Comparison of ENCODE assay signal across 8 mouse cellular contexts in the genomic region with DNA sequence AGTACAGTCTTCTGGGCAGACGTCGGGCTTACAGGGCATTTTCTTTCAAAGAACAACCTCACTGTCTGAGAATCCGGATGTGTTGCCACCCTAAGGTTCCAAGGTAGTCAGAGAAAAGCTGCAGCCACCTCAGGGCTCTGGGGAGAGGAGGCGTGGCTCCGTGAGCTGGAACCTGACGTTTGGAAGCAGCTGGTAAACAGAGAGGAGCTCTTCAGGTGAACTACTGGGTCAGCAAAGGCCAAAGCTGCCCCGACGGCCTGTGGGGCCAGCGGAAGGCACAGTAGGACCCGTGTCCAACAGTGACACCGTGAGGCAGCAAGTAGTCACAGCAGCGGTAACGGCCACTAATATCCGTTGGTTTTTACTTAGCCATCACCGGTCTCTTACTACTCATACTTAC. TPM values are rescaled to one million over a fixed set of nuclear protein-coding genes. Genes with fewer than 3 reads are reported as not detected.
DNase-seq lines count a peak whose midpoint lies in the region; ATAC-seq lines count a peak whose summit lies in the region.

No protein-coding gene starts in this region.

- H3K4me3 ChIP-seq in embryonic facial prominence, embryonic 10.5 days: no peak overlapping the region
- H3K4me3 ChIP-seq in hindbrain, embryonic 14.5 days (replicated peaks; ENCODE audit: low read length): no peak overlapping the region
- H3K4me3 ChIP-seq in liver, embryonic 13.5 days (replicated peaks): no peak overlapping the region
- H3K4me3 ChIP-seq in neural tube, embryonic 12.5 days: no peak overlapping the region

- H3K9ac ChIP-seq in hindbrain, embryonic 14.5 days: no peak overlapping the region
- H3K9ac ChIP-seq in liver, embryonic 13.5 days: no peak overlapping the region
- no peak overlapping the region for H3K9ac ChIP-seq in neural tube, embryonic 12.5 days

- no peak overlapping the region for H3K4me2 ChIP-seq in hindbrain, embryonic 14.5 days (replicated peaks)
- peak overlapping the region; percentile 23 for H3K4me2 ChIP-seq in liver, embryonic 13.5 days
- H3K4me2 ChIP-seq in neural tube, embryonic 12.5 days (replicated peaks): no peak overlapping the region

- no peak for ATAC-seq in hindbrain, embryonic 14.5 days (ENCODE audit: low FRiP score)
- ATAC-seq in liver, embryonic 13.5 days (ENCODE audit: low read depth): peak; percentile 34; the same call in 1 of the 2 replicates
- ATAC-seq in neural tube, embryonic 12.5 days (ENCODE audit: low FRiP score, low read depth): 0 out of 2 replicates have a peak, but pooled peaks have one; percentile 15

- WGBS in embryonic facial prominence, embryonic 10.5 days: 16% methylated on average over 15 of the region's 15 CpGs
- 18% methylated on average over 15 of the region's 15 CpGs for WGBS in hindbrain, embryonic 14.5 days
- WGBS in liver, embryonic 13.5 days (ENCODE audit: insufficient replicate concordance): 9% methylated on average over 15 of the region's 15 CpGs
- WGBS in neural tube, embryonic 12.5 days: 21% methylated on average over 15 of the region's 15 CpGs

- H3K27me3 ChIP-seq in embryonic facial prominence, embryonic 10.5 days (replicated peaks; ENCODE audit: low read depth, poor library complexity, severe bottlenecking): peaks cover 13% of the 10 kb centered on the region
- no peaks in the 10 kb centered on the region for H3K27me3 ChIP-seq in hindbrain, embryonic 14.5 days (ENCODE audit: control insufficient read depth, insufficient read depth, low read length)
- H3K27me3 ChIP-seq in liver, embryonic 13.5 days: 0 out of 2 replicates have a peak, but pooled peaks cover 2% of the 10 kb centered on the region
- no peaks in the 10 kb centered on the region for H3K27me3 ChIP-seq in neural tube, embryonic 12.5 days (replicated peaks)

- peaks cover 31% of the 10 kb centered on the region for H3K4me1 ChIP-seq in embryonic facial prominence, embryonic 10.5 days
- H3K4me1 ChIP-seq in hindbrain, embryonic 14.5 days (replicated peaks; ENCODE audit: control insufficient read depth, insufficient read depth, low read length): peaks cover 7% of the 10 kb centered on the region; the same call in 1 of the 2 replicates
- H3K4me1 ChIP-seq in liver, embryonic 13.5 days (replicated peaks): peaks cover 39% of the 10 kb centered on the region
- H3K4me1 ChIP-seq in neural tube, embryonic 12.5 days: peaks cover 12% of the 10 kb centered on the region

- no peak overlapping the region for H3K27ac ChIP-seq in embryonic facial prominence, embryonic 10.5 days (replicated peaks)
- H3K27ac ChIP-seq in hindbrain, embryonic 14.5 days: no peak overlapping the region
- H3K27ac ChIP-seq in liver, embryonic 13.5 days: no peak overlapping the region
- no peak overlapping the region for H3K27ac ChIP-seq in neural tube, embryonic 12.5 days

- peak; percentile 46 for DNase-seq in left cerebral cortex, postnatal 4 days
- no peak for DNase-seq in left cerebral cortex, adult 9 months (ENCODE audit: low spot score in 2 of 2)
- DNase-seq in MN1 (ENCODE audit: low spot score): peak; percentile 63
- peak; percentile 70 for DNase-seq in embryonic facial prominence, embryonic 10.5 days (ENCODE audit: low spot score)
- peak; percentile 66 for DNase-seq in hindbrain, embryonic 14.5 days (ENCODE audit: low spot score)
- DNase-seq in liver, embryonic 13.5 days: peak; percentile 48
- DNase-seq in ovary, postnatal 36 days (ENCODE audit: low spot score): no peak

- no peaks in the 10 kb centered on the region for H3K9me3 ChIP-seq in embryonic facial prominence, embryonic 10.5 days
- no peaks in the 10 kb centered on the region for H3K9me3 ChIP-seq in hindbrain, embryonic 14.5 days (ENCODE audit: control insufficient read depth, low read length)
- no peaks in the 10 kb centered on the region for H3K9me3 ChIP-seq in liver, embryonic 13.5 days (replicated peaks)
- H3K9me3 ChIP-seq in neural tube, embryonic 12.5 days: no peaks in the 10 kb centered on the region

- no peaks in the 10 kb centered on the region for H3K36me3 ChIP-seq in embryonic facial prominence, embryonic 10.5 days (replicated peaks)
- H3K36me3 ChIP-seq in hindbrain, embryonic 14.5 days (replicated peaks; ENCODE audit: control insufficient read depth, insufficient read depth): no peaks in the 10 kb centered on the region
- H3K36me3 ChIP-seq in liver, embryonic 13.5 days: no peaks in the 10 kb centered on the region
- no peaks in the 10 kb centered on the region for H3K36me3 ChIP-seq in neural tube, embryonic 12.5 days

- intact Hi-C loops in left cerebral cortex, postnatal 4 days (cut with DNase I): loop anchor here (5.0 kb wide), 1 partner anchor 127 kb away; no protein-coding TSS in a partner anchor

RNA-seq across cellular contexts. Expression of gene Tmem44, which starts 46.7 kb away (rescaled TPM):
- total RNA-seq in left cerebral cortex, postnatal 4 days (2021): 100 to 1,000 TPM; 101 to 112 TPM
- 25.1 and 25.2 TPM in 2 replicates for polyA plus RNA-seq in embryonic facial prominence, embryonic 10.5 days (2016; fragmentation: Nextera tagmentation; extraction: Ambion mirVana)
- polyA plus RNA-seq in hindbrain, embryonic 14.5 days (2014; fragmentation: Nextera tagmentation; extraction: Ambion mirVana): 63.9 and 76.4 TPM in 2 replicates
- 1.0 and 1.2 TPM in 2 replicates for polyA plus RNA-seq in liver, embryonic 13.5 days (2015; fragmentation: Nextera tagmentation; extraction: Ambion mirVana)
- 60.8 and 61.7 TPM in 2 replicates for polyA plus RNA-seq in neural tube, embryonic 12.5 days (2016; fragmentation: Nextera tagmentation; extraction: Ambion mirVana)

Comparison
In these comparisons a context has a peak if more than half of its experiments do, and no peak if none do; other contexts are left out.
1. DNase-seq: peak in left cerebral cortex, postnatal 4 days (single experiment), MN1 (single experiment), embryonic facial prominence, embryonic 10.5 days (single experiment), hindbrain, embryonic 14.5 days (single experiment) and liver, embryonic 13.5 days (single experiment); none in left cerebral cortex, adult 9 months (0 of 2) and ovary, postnatal 36 days (single experiment).
2. RNA of gene Tmem44, which starts 46.7 kb away (polyA plus RNA-seq): 63.9 to 76.4 TPM in hindbrain, embryonic 14.5 days, 60.8 to 61.7 TPM in neural tube, embryonic 12.5 days and 25.1 to 25.2 TPM in embryonic facial prominence, embryonic 10.5 days; 1.0 to 1.2 TPM in liver, embryonic 13.5 days; every median in the first group is over 10 times any median in the second.